Mouse (Mus musculus) CD4-positive, CD25-positive, alpha-beta regulatory T cell, adult 2 months (primary cell): Measurements from ENCODE around the gene Masp1.

Experiments used
- DNase-seq: peaks from one replicate; pipeline ENCODE4 v3.0.0-alpha.2; 2012; ENCODE audit warnings: low read depth, low spot score

Masp1 gene

GRCm38 (mm10) chr16:23520235-23520871 is at the start of gene Masp1, which contains the start of gene Rtp4:
Masp1 (minus strand) TSS chr16:23520815.
Rtp4 (plus strand) TSS chr16:23520291.
- no peak for DNase-seq

DNA sequence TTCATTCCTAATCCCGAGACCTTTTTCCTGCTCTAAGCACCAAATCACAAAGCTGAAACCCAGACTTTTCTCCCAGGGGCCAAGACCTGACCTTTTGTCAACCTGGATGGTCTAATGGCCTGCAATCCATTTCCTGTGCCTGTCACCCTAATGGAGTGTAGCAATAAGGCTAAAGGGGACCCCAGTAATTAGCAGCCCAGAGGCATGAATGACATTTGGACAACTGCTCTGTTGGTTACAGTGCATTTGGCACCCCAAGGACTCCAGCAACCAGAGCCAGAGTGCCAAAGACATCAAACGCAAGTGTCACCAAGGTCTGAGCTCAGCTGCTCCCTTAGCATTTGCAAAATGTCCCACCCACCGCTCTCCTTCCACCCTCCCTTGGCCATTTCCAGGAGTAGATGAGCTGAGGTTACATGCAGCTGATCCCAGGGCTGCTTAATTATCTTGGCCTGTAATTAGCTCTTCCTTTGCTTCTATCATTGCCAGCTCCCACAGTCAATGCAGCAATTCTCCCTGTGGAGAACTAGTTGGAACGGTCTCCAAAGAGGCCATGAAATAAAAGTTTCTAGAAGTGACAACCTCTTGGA is 47.8 kb upstream of the Masp1 start:
- no peak for DNase-seq

- no peak for DNase-seq
Measured at GRCm38 (mm10) chr16:23557669-23558068, 37.1 kb upstream of the Masp1 start.

DNA sequence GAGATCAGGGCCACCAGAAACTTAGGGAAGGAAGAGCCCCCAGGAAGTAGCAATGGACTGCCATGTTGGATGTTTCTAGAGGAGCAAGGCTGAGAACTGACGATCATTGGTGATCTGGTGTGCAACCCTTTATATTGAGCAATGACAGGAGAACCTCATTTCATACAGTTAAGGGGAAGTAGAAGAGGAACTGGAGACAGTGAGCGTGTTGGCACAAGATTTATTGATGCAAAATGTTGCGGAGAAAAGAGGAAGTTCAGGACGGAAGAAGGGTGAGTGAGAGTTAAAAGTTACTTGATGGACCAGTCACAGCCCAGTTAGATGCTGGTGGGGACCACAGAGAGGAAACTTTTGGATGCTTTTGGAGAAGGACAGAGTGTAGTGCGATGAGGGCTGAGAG is 36.6 kb upstream of the Masp1 start:
- DNase-seq = no peak

DNA sequence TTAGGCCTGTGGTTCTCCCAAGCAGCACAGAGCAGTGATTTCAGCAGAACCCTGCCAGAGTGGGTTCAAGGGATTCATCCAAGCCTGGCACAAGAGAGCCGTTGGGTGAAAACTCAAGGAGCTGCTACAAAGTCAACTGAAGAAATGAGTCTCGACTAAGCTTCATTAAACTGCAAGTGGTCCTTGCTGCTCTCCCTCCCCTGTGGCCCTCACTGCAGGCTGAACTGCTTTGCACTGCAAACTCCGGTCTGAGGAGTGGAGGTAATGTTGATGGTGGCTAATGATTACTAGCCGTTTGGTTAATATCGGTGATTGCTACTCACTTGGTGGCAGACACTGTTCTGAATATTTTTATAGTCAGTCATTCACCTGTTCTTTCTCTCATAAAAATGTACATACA is 34.1 kb upstream of the Masp1 start:
- no peak for DNase-seq

DNA sequence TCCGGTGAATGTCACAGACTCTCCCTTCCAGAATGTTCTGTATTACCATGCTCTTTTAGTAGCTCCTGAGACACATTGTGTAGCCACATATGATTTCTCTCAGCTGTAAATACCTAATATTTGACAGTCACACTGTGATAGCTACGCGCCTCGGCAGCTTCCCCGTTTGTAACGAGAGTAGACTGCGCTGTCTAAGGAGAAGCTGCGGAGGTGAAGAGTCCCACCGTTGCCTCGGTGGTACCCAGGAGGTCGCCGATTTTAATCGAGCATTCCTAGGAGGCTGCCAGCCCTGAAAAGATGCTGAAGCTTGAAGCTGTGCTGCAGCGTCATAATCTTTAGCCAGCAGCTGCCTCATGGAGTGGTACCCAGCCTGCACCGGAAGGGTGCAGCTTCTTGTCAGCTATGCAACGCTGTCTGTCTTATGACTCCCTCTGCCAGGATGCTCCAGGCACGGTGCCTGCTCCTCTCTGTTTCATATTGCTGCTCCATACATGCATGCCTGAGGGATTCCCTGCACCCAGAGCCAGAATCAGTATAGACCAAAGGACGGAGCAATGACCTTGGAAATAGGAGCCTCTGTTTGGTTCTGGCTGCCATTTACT is 30.5 kb upstream of the Masp1 start:
- no peak for DNase-seq

GRCm38 (mm10) chr16:23550346-23550980 is 29.8 kb upstream of the Masp1 start:
- DNase-seq = peak; percentile 81

DNA sequence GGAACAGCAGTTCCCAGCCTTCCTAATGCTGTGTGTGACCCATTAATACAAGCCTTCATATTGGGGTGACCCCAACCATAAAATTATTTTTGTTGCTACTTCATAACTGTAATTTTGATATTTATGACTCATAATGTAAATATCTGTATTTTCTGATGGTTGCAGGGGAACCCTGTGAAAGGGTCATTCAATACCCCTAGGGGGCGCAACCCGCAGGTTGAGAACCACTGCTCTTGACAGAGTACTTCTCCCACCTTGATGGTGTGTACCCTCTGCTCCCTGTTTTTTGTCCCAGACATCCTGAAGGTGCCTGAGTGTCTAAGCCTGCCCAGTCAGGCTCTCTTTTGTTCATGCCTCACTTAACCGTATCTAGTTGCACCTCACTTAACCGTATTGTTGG is 27.2 kb upstream of the Masp1 start:
- peak; percentile 12 for DNase-seq

GRCm38 (mm10) chr16:23544361-23544760 is 23.7 kb upstream of the Masp1 start:
- DNase-seq = peak; percentile 12

- no peak for DNase-seq
Measured at GRCm38 (mm10) chr16:23542866-23543265, 22.3 kb upstream of the Masp1 start.

DNA sequence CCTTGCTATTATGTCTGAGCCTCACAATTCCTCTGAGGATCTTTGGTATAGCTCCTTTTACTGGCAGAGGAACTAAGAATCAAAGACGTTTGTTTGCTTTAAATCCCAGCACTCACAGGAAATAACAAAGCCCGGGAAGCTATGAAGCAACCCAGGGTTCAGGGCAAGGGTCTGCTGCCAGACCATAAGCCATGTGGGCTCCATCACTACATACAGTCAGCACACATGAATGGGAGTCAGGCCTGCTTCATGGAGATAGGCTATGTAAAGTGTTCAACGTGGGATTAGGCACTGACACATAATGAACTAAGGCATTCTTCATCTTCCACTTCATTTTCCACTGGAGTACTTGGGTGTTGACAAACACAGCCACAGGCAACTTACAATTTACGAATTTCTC is 20.4 kb upstream of the Masp1 start:
- no peak for DNase-seq

GRCm38 (mm10) chr16:23533707-23534106 is 13.1 kb upstream of the Masp1 start:
- DNase-seq = no peak

GRCm38 (mm10) chr16:23529186-23529585 is 8.6 kb upstream of the Masp1 start:
- no peak for DNase-seq

GRCm38 (mm10) chr16:23522081-23522480 is 1.5 kb upstream of the Masp1 start:
- DNase-seq = no peak

GRCm38 (mm10) chr16:23521092-23521491 is 477 bp upstream of the Masp1 start:
- no peak for DNase-seq

DNA sequence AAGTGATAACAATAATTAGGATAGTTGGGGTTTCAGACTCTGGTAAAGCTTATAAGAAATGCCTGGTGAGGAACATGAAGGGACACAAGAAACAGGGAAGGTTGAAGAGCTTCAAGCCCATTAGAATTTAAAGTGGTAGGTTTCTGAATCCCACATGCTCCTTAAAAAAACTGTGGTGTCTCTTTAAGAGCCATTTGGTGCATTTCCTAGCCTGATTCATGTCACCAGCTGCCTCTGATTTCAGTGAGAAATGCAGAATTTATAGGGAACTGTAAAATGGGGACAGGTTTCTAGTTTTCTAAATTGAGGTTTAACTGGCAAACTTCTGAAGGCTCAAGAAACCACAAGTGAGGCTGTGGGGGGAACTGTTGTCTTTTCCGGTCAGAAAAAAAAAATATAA is 844 bp downstream of the Masp1 start:
- DNase-seq = no peak

- DNase-seq = no peak
Measured at GRCm38 (mm10) chr16:23518567-23519369, 1.8 kb downstream of the Masp1 start.

DNA sequence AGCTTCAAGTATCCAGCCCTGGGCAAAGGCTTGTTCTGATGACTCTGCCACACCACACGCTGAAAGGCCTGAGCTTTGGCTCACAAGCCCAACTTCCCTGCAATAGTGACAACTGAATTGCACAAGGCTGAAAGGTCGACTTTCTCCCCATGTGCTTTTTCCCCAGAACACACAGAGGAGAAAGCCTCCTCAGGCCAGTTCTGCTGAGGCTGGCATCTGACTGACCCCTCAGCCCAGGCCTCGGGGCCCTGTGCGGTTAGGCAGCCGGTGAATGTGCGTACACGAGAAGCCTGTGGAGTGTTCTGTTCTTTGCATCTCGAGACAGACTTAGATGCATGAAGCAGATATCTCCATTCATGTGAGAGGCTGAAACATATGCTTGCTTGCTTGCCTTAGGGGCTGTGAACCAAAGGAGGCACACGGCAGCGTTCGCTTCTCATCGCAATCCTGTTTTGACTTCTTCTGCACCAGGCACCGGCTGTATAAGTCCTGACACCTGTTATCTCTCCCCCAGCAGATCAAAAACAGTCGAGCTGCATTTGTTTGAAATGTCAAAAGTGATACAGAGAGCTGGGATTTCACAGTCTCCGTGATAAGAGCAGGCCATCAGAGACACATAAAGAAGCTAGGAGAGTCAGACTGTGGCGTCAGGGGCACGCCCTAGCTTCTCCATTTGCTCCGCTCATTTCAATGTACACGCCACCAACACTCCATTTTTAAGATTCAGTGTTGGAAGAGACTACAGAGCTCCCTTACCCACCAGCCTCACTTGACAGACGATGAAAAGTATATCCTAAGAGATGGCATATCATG is 2.7 kb downstream of the Masp1 start:
- DNase-seq = no peak

DNA sequence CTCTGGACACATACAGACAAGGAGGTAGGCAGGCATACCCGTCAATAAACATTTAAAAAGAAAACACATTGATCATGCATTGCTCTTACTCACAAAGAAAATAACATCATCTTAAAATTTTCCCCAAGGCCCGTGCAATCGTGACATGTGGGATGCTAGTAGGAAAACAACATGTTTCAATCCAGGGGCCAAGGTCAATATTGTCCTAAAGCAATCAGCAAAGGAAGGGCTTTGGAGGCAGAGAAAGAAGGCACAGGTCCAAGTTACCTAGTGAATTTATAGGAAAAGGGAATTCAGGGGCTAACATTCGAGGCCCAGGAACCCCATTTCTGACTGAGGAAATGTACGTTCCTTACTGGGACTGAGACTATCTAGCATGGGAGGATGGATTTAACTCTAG is 3.4 kb downstream of the Masp1 start:
- no peak for DNase-seq

GRCm38 (mm10) chr16:23516606-23517005 is 4.0 kb downstream of the Masp1 start:
- no peak for DNase-seq

DNA sequence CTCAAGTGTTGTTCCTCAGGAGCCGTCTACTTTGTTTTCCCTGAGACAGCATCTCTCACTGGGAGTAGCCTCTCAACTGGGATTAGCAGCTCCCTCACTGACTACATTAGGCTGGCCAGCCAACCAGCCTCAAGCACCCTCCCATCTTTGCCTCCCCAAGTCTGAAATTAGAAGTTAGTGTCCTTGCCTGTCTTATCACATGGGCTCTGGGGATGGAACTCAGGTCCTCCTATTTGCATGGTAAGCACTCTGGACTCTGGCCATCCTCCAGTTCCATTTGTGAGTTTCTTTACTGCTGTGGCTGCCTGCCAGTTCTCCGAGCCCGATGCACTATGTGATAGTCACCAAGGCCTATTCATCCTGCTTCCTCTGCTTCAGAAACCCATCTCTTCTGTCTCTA is 4.8 kb downstream of the Masp1 start:
- DNase-seq = no peak
